Mouse (Mus musculus) MEL (cell line): Measurements from ENCODE around the gene 1700022I11Rik. TPM values are rescaled to one million over a fixed set of nuclear protein-coding genes. Genes with fewer than 3 reads are reported as not detected.

Experiments
- DNase-seq: peaks from one replicate; pipeline ENCODE4 v3.0.0; 2011; ENCODE audit warnings: low read depth, low spot score
- H3K27ac ChIP-seq: 2 replicates; pipeline ENCODE4 v1.5.1; 2012; ENCODE audit warnings: low read depth, mild to moderate bottlenecking, control low read depth, low read length, moderate library complexity; ENCODE audit not compliant: control insufficient read depth
- H3K27me3 ChIP-seq, 2 experiments: fragments of 150-350 bp in 1 of 2; sonication (generic) in 1 of 2; 2 replicates each; pipeline ENCODE4 v1.6.1; 2012; ENCODE audit warnings: low read length in 2 of 2, mild to moderate bottlenecking in 2 of 2, improper control_type of control experiment in 1 of 2, moderate library complexity in 1 of 2; ENCODE audit not compliant: insufficient read depth in 2 of 2, control insufficient read depth in 1 of 2
- H3K36me3 ChIP-seq, 2 experiments: 2 replicates each; pipeline ENCODE4 v1.6.1; 2012 to 2014; ENCODE audit warnings: low read length in 2 of 2, improper control_type of control experiment in 1 of 2, inconsistent platforms in 1 of 2, mild to moderate bottlenecking in 1 of 2; ENCODE audit not compliant: insufficient read depth in 2 of 2, control insufficient read depth in 1 of 2
- H3K4me1 ChIP-seq, 2 experiments: fragments of 150-350 bp in 1 of 2; sonication (generic) in 1 of 2; 2 replicates each; pipeline ENCODE4 v1.6.1; 2012; ENCODE audit warnings: low read length in 2 of 2, improper control_type of control experiment in 1 of 2, mild to moderate bottlenecking in 1 of 2; ENCODE audit not compliant: insufficient read depth in 2 of 2, control insufficient read depth in 1 of 2
- H3K4me3 ChIP-seq, 2 experiments: fragments of 150-350 bp in 1 of 2; sonication (generic) in 1 of 2; 2 replicates each; pipeline ENCODE4 v1.5.1; 2012; ENCODE audit warnings: low read depth in 2 of 2, low read length in 2 of 2, mild to moderate bottlenecking in 2 of 2, moderate library complexity in 2 of 2, control low read depth in 1 of 2, improper control_type of control experiment in 1 of 2; ENCODE audit not compliant: control insufficient read depth in 1 of 2, insufficient read depth in 1 of 2
- H3K79me2 ChIP-seq: 2 replicates; pipeline ENCODE4 v1.6.1; 2012; ENCODE audit warnings: mild to moderate bottlenecking, low read length, moderate library complexity; ENCODE audit not compliant: control insufficient read depth, poor library complexity, insufficient read depth
- H3K9ac ChIP-seq: 2 replicates; pipeline ENCODE4 v1.6.1; 2012; ENCODE audit warnings: low read depth, mild to moderate bottlenecking, control low read depth, low read length, moderate library complexity; ENCODE audit not compliant: control insufficient read depth, poor library complexity, severe bottlenecking
- H3K9me3 ChIP-seq: fragments of 150-350 bp; sonication (generic); replicated peaks from 2 replicates; pipeline ENCODE4 v1.6.1; 2012; ENCODE audit warnings: mild to moderate bottlenecking, low read length, improper control_type of control experiment, moderate library complexity; ENCODE audit not compliant: insufficient read depth
- BHLHE40 ChIP-seq: IDR thresholded peaks from 2 replicates; pipeline ENCODE4 v1.6.1; 2012; ENCODE audit warnings: low read depth, mild to moderate bottlenecking, inconsistent platforms, low read length, improper control_type of control experiment, borderline replicate concordance
- CTCF ChIP-seq, 3 experiments: IDR thresholded peaks in 2 of 3; conservative IDR thresholded peaks in 1 of 3; 2 replicates each; pipeline ENCODE4 v1.5.1; 2011 to 2012; ENCODE audit warnings: low read length in 3 of 3, low read depth in 2 of 3, mild to moderate bottlenecking in 2 of 3, improper control_type of control experiment in 1 of 3, inconsistent platforms in 1 of 3, mixed read lengths in 1 of 3, moderate library complexity in 1 of 3; ENCODE audit not compliant: control insufficient read depth in 1 of 3, insufficient read depth in 1 of 3, poor library complexity in 1 of 3, severe bottlenecking in 1 of 3
- ELF1 ChIP-seq: IDR thresholded peaks from 2 replicates; pipeline ENCODE4 v1.6.1; 2014; ENCODE audit warnings: low read depth, mild to moderate bottlenecking, inconsistent platforms, low read length, improper control_type of control experiment, moderate library complexity
- EP300 ChIP-seq, 2 experiments: IDR thresholded peaks; 2 replicates each; pipeline ENCODE4 v1.6.1; 2011; ENCODE audit warnings: improper control_type of control experiment in 2 of 2, low read length in 2 of 2, low read depth in 1 of 2, mild to moderate bottlenecking in 1 of 2
- GATA1 ChIP-seq: IDR thresholded peaks from 2 replicates; pipeline ENCODE4 v1.6.1; 2011; ENCODE audit warnings: low read depth, low read length, improper control_type of control experiment
- MAFK ChIP-seq: IDR thresholded peaks from 2 replicates; pipeline ENCODE4 v1.6.1; 2011; ENCODE audit warnings: low read depth, mild to moderate bottlenecking, low read length, improper control_type of control experiment, borderline replicate concordance
- NELFE ChIP-seq: IDR thresholded peaks from 2 replicates; pipeline ENCODE4 v1.6.1; 2011; ENCODE audit warnings: low read depth, low read length, improper control_type of control experiment
- NRF1 ChIP-seq: IDR thresholded peaks from 2 replicates; pipeline ENCODE4 v1.6.1; 2014; ENCODE audit warnings: low read depth, mild to moderate bottlenecking, inconsistent platforms, low read length, improper control_type of control experiment, moderate library complexity; ENCODE audit not compliant: poor library complexity, insufficient read depth, severe bottlenecking
- POLR2A ChIP-seq, 2 experiments: IDR thresholded peaks; 2 replicates each; pipeline ENCODE4 v1.6.1; 2011 to 2012; ENCODE audit warnings: low read length in 2 of 2, mild to moderate bottlenecking in 2 of 2, control low read depth in 1 of 2, improper control_type of control experiment in 1 of 2, low read depth in 1 of 2, moderate library complexity in 1 of 2; ENCODE audit not compliant: control insufficient read depth in 1 of 2, insufficient read depth in 1 of 2, poor library complexity in 1 of 2
- POLR2AphosphoS2 ChIP-seq: IDR thresholded peaks from 2 replicates; pipeline ENCODE4 v1.6.1; 2011; ENCODE audit warnings: low read length, improper control_type of control experiment
- RAD21 ChIP-seq: IDR thresholded peaks from 2 replicates; pipeline ENCODE4 v1.6.1; 2011; ENCODE audit warnings: mild to moderate bottlenecking, low read depth, low read length, improper control_type of control experiment
- SIN3A ChIP-seq: IDR thresholded peaks from 2 replicates; pipeline ENCODE4 v1.6.1; 2012; ENCODE audit warnings: low read length, improper control_type of control experiment, inconsistent platforms
- TBP ChIP-seq: IDR thresholded peaks from 2 replicates; pipeline ENCODE4 v1.8.0; 2011; ENCODE audit warnings: low read depth, low read length, improper control_type of control experiment
- TCF12 ChIP-seq: IDR thresholded peaks from 2 replicates; pipeline ENCODE4 v1.6.1; 2014; ENCODE audit warnings: low read depth, mild to moderate bottlenecking, inconsistent platforms, low read length, improper control_type of control experiment, moderate library complexity
- USF1 ChIP-seq: IDR thresholded peaks from 2 replicates; pipeline ENCODE4 v1.6.1; 2014; ENCODE audit warnings: low read depth, mild to moderate bottlenecking, inconsistent platforms, low read length, improper control_type of control experiment, moderate library complexity
- ZKSCAN1 ChIP-seq: IDR thresholded peaks from 2 replicates; pipeline ENCODE4 v1.6.1; 2012; ENCODE audit warnings: low read depth, mild to moderate bottlenecking, inconsistent platforms, low read length, improper control_type of control experiment, moderate library complexity
- polyA plus RNA-seq, 2 experiments: library from polyadenylated mRNA; stranded (reverse) in 1 of 2; unstranded in 1 of 2; fragments of >175 nt in 1 of 2; fragments of >200 nt in 1 of 2; gene quantifications; 2 replicates each; pipeline versions ENCODE4 v1.2.1 to v1.2.4; 2012; ENCODE audit warnings: low replicate concordance in 2 of 2, low read depth in 1 of 2; ENCODE audit not compliant: insufficient read length in 2 of 2, insufficient read depth in 1 of 2, missing spikeins in 1 of 2
- total RNA-seq: library from RNA; depleted of rRNA; stranded (reverse); fragments of 300-350 nt; gene quantifications from 2 replicates; pipeline ENCODE4 v1.2.3, GENCODE M21; 2012; rRNA removed

Gene 1700022I11Rik
- total and polyA plus RNA-seq, 3 experiments = 0.39 to 0.54 TPM; not detected in 1

DNA sequence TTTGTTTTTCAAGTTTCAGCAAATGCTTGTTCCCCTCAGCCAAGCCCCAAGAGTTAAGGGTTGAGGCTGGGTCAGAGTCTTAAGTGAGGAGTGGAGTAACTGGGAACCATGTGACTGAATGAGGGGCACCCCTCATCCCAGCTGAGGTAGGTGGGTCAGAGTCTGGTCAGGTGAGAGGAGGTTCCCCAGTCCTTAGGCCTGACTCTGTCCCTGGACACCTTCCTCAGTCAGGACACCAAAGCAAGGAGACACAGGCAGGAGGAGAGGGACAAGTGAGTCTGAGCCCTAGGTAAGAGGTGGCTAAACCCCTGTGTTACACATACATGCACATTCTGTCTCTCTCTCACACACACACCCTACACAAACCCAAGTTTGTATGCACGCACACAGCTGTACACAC is 63.1 kb downstream of the 1700022I11Rik start:
- no peak overlapping the region for H3K27ac ChIP-seq
- H3K4me1 ChIP-seq = peaks cover 10 to 16% of the 10 kb centered on the region in 2 experiments
- no peak for TF ChIP-seq RAD21
- no peak for TF ChIP-seq NELFE
- no peak for TF ChIP-seq USF1
- TF ChIP-seq CTCF (IDR thresholded peaks at IDR 0.05 in 2 of 3, conservative IDR thresholded peaks at IDR 0.05 in 1 of 3; ENCODE audit: control insufficient read depth in 1 of 3, insufficient read depth in 1 of 3, low read depth in 2 of 3, low read length in 3 of 3, poor library complexity in 1 of 3, severe bottlenecking in 1 of 3) = no peak
- TF ChIP-seq BHLHE40 = no peak
- no peak for TF ChIP-seq MAFK
- no peak for TF ChIP-seq ZKSCAN1
- TF ChIP-seq POLR2AphosphoS2 = no peak
- no peak for TF ChIP-seq GATA1
- TF ChIP-seq TBP = no peak
- TF ChIP-seq ELF1 = no peak
- TF ChIP-seq POLR2A (IDR thresholded peaks at IDR 0.05; ENCODE audit: control insufficient read depth in 1 of 2, insufficient read depth in 1 of 2, low read depth in 1 of 2, low read length in 2 of 2, poor library complexity in 1 of 2) = no peak
- TF ChIP-seq NRF1 = no peak
- TF ChIP-seq TCF12 = no peak
- no peak for TF ChIP-seq EP300 (IDR thresholded peaks at IDR 0.05; ENCODE audit: low read depth in 1 of 2, low read length in 2 of 2)
- no peak for TF ChIP-seq SIN3A
- H3K27me3 ChIP-seq = no peaks in the 10 kb centered on the region
- no peaks in the 10 kb centered on the region for H3K9me3 ChIP-seq
- no peak for DNase-seq
- peaks cover 16% of the 10 kb centered on the region for H3K79me2 ChIP-seq
- H3K9ac ChIP-seq = no peak overlapping the region
- peaks cover 1 to 11% of the 10 kb centered on the region in 2 experiments; a peak in 3 of 4 replicates for H3K36me3 ChIP-seq
- H3K4me3 ChIP-seq = no peak overlapping the region

Other genes with a start within 250 kb of the 1700022I11Rik start
- not detected in 2 replicates for gene 4930578G10Rik, start 234.1 kb upstream of the 1700022I11Rik start, total RNA-seq
- gene 4930578G10Rik, start 234.1 kb upstream of the 1700022I11Rik start, polyA plus RNA-seq = not detected
- not detected in 2 replicates for gene Ccl19, start 213.0 kb upstream of the 1700022I11Rik start, total RNA-seq
- gene Ccl19, start 213.0 kb upstream of the 1700022I11Rik start, polyA plus RNA-seq = under 1 TPM in 1 of 2 experiments, not detected in 1; 0.10 TPM
- not detected in 2 replicates for gene Ccl21a, start 195.6 kb upstream of the 1700022I11Rik start, total RNA-seq
- not detected for gene Ccl21a, start 195.6 kb upstream of the 1700022I11Rik start, polyA plus RNA-seq
- gene Fam205a1, start 115.7 kb upstream of the 1700022I11Rik start, total RNA-seq = not detected in 2 replicates
- gene Fam205a1, start 115.7 kb upstream of the 1700022I11Rik start, polyA plus RNA-seq = under 1 TPM in 1 of 2 experiments, not detected in 1; 0.01 TPM
- gene Gm12394, start 112.8 kb upstream of the 1700022I11Rik start, total RNA-seq = not detected in 2 replicates
- under 1 TPM in 1 of 2 experiments, not detected in 1; 0.10 TPM for gene Gm12394, start 112.8 kb upstream of the 1700022I11Rik start, polyA plus RNA-seq
- gene Fam205c, start 95.4 kb upstream of the 1700022I11Rik start, total RNA-seq = not detected in 2 replicates
- not detected for gene Fam205c, start 95.4 kb upstream of the 1700022I11Rik start, polyA plus RNA-seq
- gene Phf24, start 52.9 kb upstream of the 1700022I11Rik start, total RNA-seq = 0.07 and 0.31 TPM in 2 replicates
- gene Phf24, start 52.9 kb upstream of the 1700022I11Rik start, polyA plus RNA-seq = under 1 TPM in 1 of 2 experiments, not detected in 1; 0.92 TPM
- 0.73 and 1.0 TPM in 2 replicates for gene Dnajb5, start 19.8 kb upstream of the 1700022I11Rik start, total RNA-seq
- gene Dnajb5, start 19.8 kb upstream of the 1700022I11Rik start, polyA plus RNA-seq = 1 to 10 TPM in 1 of 2 experiments, not detected in 1; 1.8 TPM
- gene Vcp, start 30.9 kb downstream of the 1700022I11Rik start, total RNA-seq = 264 and 319 TPM in 2 replicates
- gene Vcp, start 30.9 kb downstream of the 1700022I11Rik start, polyA plus RNA-seq = 100 to 1,000 TPM; 420 to 792 TPM
- gene Fancg, start 40.9 kb downstream of the 1700022I11Rik start, total RNA-seq = 10.1 and 11.4 TPM in 2 replicates
- gene Fancg, start 40.9 kb downstream of the 1700022I11Rik start, polyA plus RNA-seq = 10 to 100 TPM in 1 of 2 experiments, not detected in 1; 24.6 TPM
- 22.3 TPM in 2 replicates for gene Pigo, start 56.2 kb downstream of the 1700022I11Rik start, total RNA-seq
- 10 to 100 TPM in 1 of 2 experiments, not detected in 1; 36.1 TPM for gene Pigo, start 56.2 kb downstream of the 1700022I11Rik start, polyA plus RNA-seq
- 384 and 391 TPM in 2 replicates for gene Stoml2, start 62.1 kb downstream of the 1700022I11Rik start, total RNA-seq
- gene Stoml2, start 62.1 kb downstream of the 1700022I11Rik start, polyA plus RNA-seq = 100 to 1,000 TPM in 1 of 2 experiments, not detected in 1; 480 TPM
- gene Fam214b, start 76.6 kb downstream of the 1700022I11Rik start, total RNA-seq = 0.95 and 1.3 TPM in 2 replicates
- gene Fam214b, start 76.6 kb downstream of the 1700022I11Rik start, polyA plus RNA-seq = 1 to 10 TPM in 1 of 2 experiments, not detected in 1; 3.8 TPM
- gene Unc13b, start 89.3 kb downstream of the 1700022I11Rik start, total RNA-seq = 5.4 and 6.5 TPM in 2 replicates
- 1 to 10 TPM in 1 of 2 experiments, not detected in 1; 9.6 TPM for gene Unc13b, start 89.3 kb downstream of the 1700022I11Rik start, polyA plus RNA-seq